Mouse (Mus musculus) CH12.LX (cell line): Measurements from ENCODE around the gene Plcb3.

Experiments used
- CTCF ChIP-seq, 2 experiments: IDR thresholded peaks in 1 of 2; conservative IDR thresholded peaks in 1 of 2; 2 replicates each; pipeline ENCODE4 v1.5.1; 2011 to 2012; ENCODE audit warnings: low read depth in 2 of 2, low read length in 2 of 2, improper control_type of control experiment in 1 of 2, inconsistent platforms in 1 of 2, mild to moderate bottlenecking in 1 of 2, moderate library complexity in 1 of 2
- POLR2A ChIP-seq: IDR thresholded peaks from 2 replicates; pipeline ENCODE4 v1.6.1; 2011; ENCODE audit warnings: low read depth, mild to moderate bottlenecking, improper control_type of control experiment, low read length
- POLR2AphosphoS2 ChIP-seq: IDR thresholded peaks from 2 replicates; pipeline ENCODE4 v1.6.1; 2011; ENCODE audit warnings: low read depth, low read length, improper control_type of control experiment
- SIN3A ChIP-seq: IDR thresholded peaks from 2 replicates; pipeline ENCODE4 v1.6.1; 2012; ENCODE audit warnings: low read length, improper control_type of control experiment, inconsistent platforms
- TBP ChIP-seq: conservative IDR thresholded peaks from 2 replicates; pipeline ENCODE4 v1.6.1; 2011; ENCODE audit warnings: low read depth, low read length, improper control_type of control experiment

GRCm38 (mm10) chr19:6993011-6993770 is 16.9 kb upstream of the Plcb3 start:
- TF ChIP-seq CTCF (conservative IDR thresholded peaks at IDR 0.05 in 1 of 2, IDR thresholded peaks at IDR 0.05 in 1 of 2; ENCODE audit: low read depth in 2 of 2, low read length in 2 of 2) = no peak
- TF ChIP-seq TBP = no peak
- no peak; the same call in 1 of the 2 replicates for TF ChIP-seq SIN3A
- TF ChIP-seq POLR2AphosphoS2 = no peak
- no peak for TF ChIP-seq POLR2A
